Mouse (Mus musculus) liver, adult 2 months (tissue): ENCODE measurements around the gene Zmym4. TPM values are rescaled to one million over a fixed set of nuclear protein-coding genes. Genes with fewer than 3 reads are reported as not detected.
A peak's percentile ranks its signal among the peaks of the same experiment; 100 is the strongest.
"Not testable (repeated sequence)": the region's sequence is repeated elsewhere in the genome, so short reads cannot be mapped to it uniquely, and the experiment has no call there.

Source experiments
- DNase-seq: peaks from one replicate; pipeline ENCODE4 v3.0.0-alpha.2; 2011; ENCODE audit warnings: low read depth, low spot score; ENCODE audit errors: extremely low read depth
- H3K27ac ChIP-seq: fragments of 200-500 bp; replicated peaks from 2 replicates; pipeline ENCODE4 v1.5.1; 2012; ENCODE audit warnings: low read depth, mild to moderate bottlenecking, control low read depth, inconsistent platforms, low read length; ENCODE audit not compliant: insufficient read depth
- H3K27me3 ChIP-seq: fragments of 200-500 bp; 2 replicates; pipeline ENCODE4 v1.6.1; 2012; ENCODE audit warnings: mild to moderate bottlenecking, moderate library complexity, low read length, inconsistent platforms; ENCODE audit not compliant: control insufficient read depth, insufficient read depth
- H3K36me3 ChIP-seq: fragments of 200-500 bp; 2 replicates; pipeline ENCODE4 v1.6.1; 2012; ENCODE audit warnings: low read length, inconsistent platforms; ENCODE audit not compliant: control insufficient read depth, insufficient read depth
- H3K4me1 ChIP-seq: fragments of 200-500 bp; 2 replicates; pipeline ENCODE4 v1.6.1; 2011; ENCODE audit warnings: low read length; ENCODE audit not compliant: control insufficient read depth, insufficient read depth
- H3K4me3 ChIP-seq: fragments of 200-500 bp; 2 replicates; pipeline ENCODE4 v1.5.1; 2011; ENCODE audit warnings: low read depth, mild to moderate bottlenecking, control low read depth, low read length, moderate library complexity; ENCODE audit not compliant: insufficient read depth
- H3K79me2 ChIP-seq: fragments of 200-500 bp; 2 replicates; pipeline ENCODE4 v1.6.1; 2012; ENCODE audit warnings: inconsistent platforms, mild to moderate bottlenecking, low read length, moderate library complexity; ENCODE audit not compliant: control insufficient read depth, insufficient read depth
- H3K9ac ChIP-seq: fragments of 200-500 bp; 2 replicates; pipeline ENCODE4 v1.6.1; 2012; ENCODE audit warnings: low read depth, mild to moderate bottlenecking, control low read depth, inconsistent platforms, low read length
- CTCF ChIP-seq: fragments of 200-500 bp; IDR thresholded peaks from 2 replicates; pipeline ENCODE4 v1.5.1; 2011; ENCODE audit warnings: low read depth, low read length, control low read depth
- POLR2A ChIP-seq: fragments of 200-500 bp; IDR thresholded peaks from 2 replicates; pipeline ENCODE4 v1.6.1; 2011; ENCODE audit warnings: low read length, control low read depth; ENCODE audit not compliant: insufficient read depth; ENCODE audit errors: extremely low read depth
- WGBS: fragments of 180-500 bp; shearing (Covaris S2); methylation state at CpG from one replicate; pipeline ENCODE4 v1.1.7; 2018; 5-methylcytosine and 5-hydroxymethylcytosine counted together
- polyA plus RNA-seq: library from polyadenylated mRNA; depleted of rRNA; stranded (reverse); fragments of >200 nt; gene quantifications from 2 replicates; pipeline ENCODE4 v1.2.3, GENCODE M21; 2012
- total RNA-seq: library from RNA; depleted of rRNA; stranded (reverse); fragments of >200 nt; gene quantifications from 2 replicates; pipeline ENCODE4 v1.2.3, GENCODE M21; 2014

Zmym4 gene
- total and polyA plus RNA-seq, 2 experiments = 1.7 to 10.0 TPM

DNA sequence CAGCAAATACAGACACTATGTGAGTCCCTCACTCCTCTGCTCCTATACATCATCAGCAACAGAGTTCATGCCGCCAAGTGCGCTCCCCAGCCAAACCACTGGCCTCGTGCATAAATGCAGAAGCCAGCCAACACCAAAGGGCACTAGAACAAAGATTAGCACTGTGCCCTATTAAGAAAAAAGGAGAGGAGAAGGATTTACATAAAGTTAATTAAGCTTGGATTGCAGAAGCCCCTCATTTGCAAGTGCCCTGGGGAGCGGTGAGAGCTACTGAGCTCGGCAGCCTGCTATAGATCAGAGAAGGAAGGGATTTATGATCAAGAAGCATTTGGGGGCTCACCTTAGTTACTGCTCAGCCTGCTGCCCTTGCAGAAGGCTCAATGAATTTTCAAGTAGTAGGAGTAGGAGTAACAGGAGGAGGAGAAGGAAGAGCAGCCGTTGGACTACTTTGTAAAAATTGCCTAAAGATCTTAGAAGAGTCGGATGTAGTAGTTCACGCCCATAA lies 32.7 kb upstream of the Zmym4 start:
- Histone ChIP-seq H3K9ac (no peak overlapping the region), H3K36me3 (no peaks in the 10 kb centered on the region), H3K27ac (no peak overlapping the region), H3K4me1 (no peaks in the 10 kb centered on the region; the same call in 1 of the 2 replicates), H3K4me3 (no peak overlapping the region), H3K27me3 (no peaks in the 10 kb centered on the region), H3K79me2 (no peaks in the 10 kb centered on the region)
- no peak for DNase-seq
- no peak for TF ChIP-seq CTCF
- TF ChIP-seq POLR2A = no peak
- 76% methylated on average over 8 of the region's 8 CpGs for WGBS

DNA sequence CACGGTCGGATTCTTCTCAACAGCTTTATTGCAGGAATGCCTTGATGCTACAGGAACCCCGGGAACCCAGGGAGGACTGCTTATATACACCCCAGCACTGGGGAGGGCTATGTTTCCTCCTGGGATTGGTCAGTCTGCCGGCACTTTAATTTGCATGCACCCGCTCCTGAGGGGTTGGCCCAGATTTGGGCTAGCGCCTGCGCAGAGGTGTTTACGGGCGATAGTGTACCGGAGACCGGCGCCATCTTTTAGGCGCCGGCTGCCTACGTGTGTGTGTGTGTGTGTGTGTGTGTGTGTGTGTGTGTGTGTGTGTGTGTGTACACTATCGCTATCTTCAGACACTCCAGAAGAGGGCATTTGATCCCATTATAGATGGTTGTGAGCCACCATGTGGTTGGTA lies 31.4 kb upstream of the Zmym4 start:
- not testable (repeated sequence) for H3K27ac ChIP-seq, DNase-seq, H3K27me3 ChIP-seq

DNA sequence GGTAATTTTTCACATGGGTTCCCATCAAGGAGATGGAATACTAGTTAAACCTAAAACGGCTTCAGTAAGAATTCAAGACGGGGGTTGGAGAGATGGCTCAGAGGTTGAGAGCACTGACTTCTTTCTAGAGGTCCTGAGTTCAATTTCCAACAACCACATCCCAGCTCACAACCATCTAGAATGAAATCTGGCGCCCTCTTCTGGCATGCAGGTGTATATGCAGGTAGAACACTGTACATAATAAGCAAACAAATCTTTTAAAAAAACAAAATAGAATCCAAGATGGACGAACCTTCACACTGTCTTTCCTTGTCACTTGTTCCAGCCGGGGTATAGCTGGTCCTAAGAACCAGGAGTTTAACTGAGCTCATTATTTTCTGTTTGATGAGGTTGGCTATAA lies 24.4 kb upstream of the Zmym4 start:
- Histone ChIP-seq H3K4me3 (no peak overlapping the region), H3K4me1 (peaks cover 3% of the 10 kb centered on the region; the same call in 1 of the 2 replicates), H3K79me2 (no peaks in the 10 kb centered on the region), H3K9ac (no peak overlapping the region), H3K36me3 (no peaks in the 10 kb centered on the region), H3K27me3 (no peaks in the 10 kb centered on the region), H3K27ac (no peak overlapping the region)
- DNase-seq = peak; percentile 28
- WGBS = 65% methylated on average over 5 of the region's 5 CpGs
- TF ChIP-seq CTCF = peak; percentile 32; the same call in 1 of the 2 replicates
- TF ChIP-seq POLR2A = no peak

More for the DNA sequence above, 31.4 kb upstream of the Zmym4 start:
- WGBS = 97% methylated on average over 16 of the region's 16 CpGs
- not testable (repeated sequence) for H3K36me3 ChIP-seq, H3K9ac ChIP-seq, H3K79me2 ChIP-seq, H3K4me1 ChIP-seq, H3K4me3 ChIP-seq

DNA sequence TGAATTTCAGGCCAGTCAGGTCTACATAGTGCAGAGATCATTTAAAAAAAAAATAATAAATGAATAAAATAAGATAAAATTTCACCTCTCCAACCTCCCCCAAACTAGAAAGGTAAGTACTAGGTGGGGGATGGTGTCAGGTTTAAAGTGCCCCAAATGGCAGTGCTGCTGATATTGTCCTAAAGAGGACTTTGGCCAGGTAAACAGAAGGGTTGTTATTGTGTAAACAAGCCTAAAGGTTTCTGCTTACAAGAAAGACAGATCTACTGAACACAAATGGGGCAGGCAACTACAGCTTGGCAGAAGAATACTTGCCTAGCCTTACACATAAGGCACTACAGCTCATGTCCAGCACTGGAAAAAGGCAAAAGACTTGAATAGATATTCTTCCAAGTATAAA lies 22.6 kb upstream of the Zmym4 start:
- H3K27ac ChIP-seq = no peak overlapping the region
- TF ChIP-seq POLR2A (no peak), CTCF (no peak)

DNA sequence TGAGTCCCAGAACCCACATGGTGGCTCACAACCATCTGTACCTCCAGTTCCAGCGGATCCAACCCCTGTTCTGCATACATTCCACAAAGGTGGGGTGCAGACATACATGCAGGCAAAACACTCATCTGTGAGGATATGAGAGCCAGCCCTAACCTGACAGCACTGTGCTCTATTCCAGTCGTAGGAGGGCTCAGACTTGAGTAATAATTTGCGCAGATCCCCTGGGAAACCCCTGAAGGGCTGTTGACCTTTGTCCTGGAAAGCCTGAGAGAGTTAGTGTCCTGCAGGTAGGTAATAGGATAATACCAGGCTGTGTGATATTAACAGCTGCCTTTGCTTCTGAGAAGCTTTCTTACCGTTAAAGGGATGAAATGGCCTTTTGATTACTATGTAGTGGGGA lies 20.6 kb upstream of the Zmym4 start:
- TF ChIP-seq CTCF = no peak
- TF ChIP-seq POLR2A = no peak
- H3K79me2 ChIP-seq = no peaks in the 10 kb centered on the region
- H3K27ac ChIP-seq = no peak overlapping the region
- no peak overlapping the region for H3K9ac ChIP-seq
- H3K27me3 ChIP-seq = no peaks in the 10 kb centered on the region
- H3K4me3 ChIP-seq = no peak overlapping the region
- DNase-seq = no peak
- H3K4me1 ChIP-seq = peaks cover 3% of the 10 kb centered on the region; the same call in 1 of the 2 replicates
- 48% methylated on average over 4 of the region's 4 CpGs for WGBS
- H3K36me3 ChIP-seq = no peaks in the 10 kb centered on the region

More for the DNA sequence above, 22.6 kb upstream of the Zmym4 start:
- no peak overlapping the region for H3K4me3 ChIP-seq
- H3K9ac ChIP-seq = no peak overlapping the region
- H3K4me1 ChIP-seq = peaks cover 3% of the 10 kb centered on the region; the same call in 1 of the 2 replicates
- H3K79me2 ChIP-seq = no peaks in the 10 kb centered on the region
- H3K27me3 ChIP-seq = no peaks in the 10 kb centered on the region
- H3K36me3 ChIP-seq = no peaks in the 10 kb centered on the region
- DNase-seq = peak; percentile 72

DNA sequence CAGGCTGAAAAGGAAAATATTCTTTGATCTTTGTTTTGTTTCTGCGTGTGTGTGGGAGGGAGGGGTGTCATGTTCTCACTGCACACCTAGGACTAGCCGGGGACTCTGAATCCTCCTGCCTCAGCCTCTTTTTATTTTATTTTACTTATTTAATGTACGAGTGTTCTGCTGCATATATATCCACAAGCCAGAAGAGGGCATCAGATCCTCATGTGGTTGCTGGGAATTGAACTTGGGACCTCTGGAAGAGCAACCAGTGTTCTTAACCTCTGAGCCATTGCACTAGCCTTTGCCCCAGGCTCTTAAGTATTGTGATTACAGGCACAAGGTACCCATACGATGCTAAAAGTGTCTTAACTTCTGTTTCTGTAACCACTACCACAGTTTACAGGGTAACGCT lies 18.8 kb upstream of the Zmym4 start:
- Histone ChIP-seq H3K4me3 (no peak overlapping the region), H3K79me2 (no peaks in the 10 kb centered on the region), H3K27me3 (no peaks in the 10 kb centered on the region), H3K4me1 (peaks cover 3% of the 10 kb centered on the region; the same call in 1 of the 2 replicates), H3K9ac (no peak overlapping the region), H3K27ac (no peak overlapping the region), H3K36me3 (no peaks in the 10 kb centered on the region)
- TF ChIP-seq POLR2A = no peak
- TF ChIP-seq CTCF = no peak
- WGBS = 72% methylated on average over 5 of the region's 5 CpGs
- peak; percentile 34 for DNase-seq

DNA sequence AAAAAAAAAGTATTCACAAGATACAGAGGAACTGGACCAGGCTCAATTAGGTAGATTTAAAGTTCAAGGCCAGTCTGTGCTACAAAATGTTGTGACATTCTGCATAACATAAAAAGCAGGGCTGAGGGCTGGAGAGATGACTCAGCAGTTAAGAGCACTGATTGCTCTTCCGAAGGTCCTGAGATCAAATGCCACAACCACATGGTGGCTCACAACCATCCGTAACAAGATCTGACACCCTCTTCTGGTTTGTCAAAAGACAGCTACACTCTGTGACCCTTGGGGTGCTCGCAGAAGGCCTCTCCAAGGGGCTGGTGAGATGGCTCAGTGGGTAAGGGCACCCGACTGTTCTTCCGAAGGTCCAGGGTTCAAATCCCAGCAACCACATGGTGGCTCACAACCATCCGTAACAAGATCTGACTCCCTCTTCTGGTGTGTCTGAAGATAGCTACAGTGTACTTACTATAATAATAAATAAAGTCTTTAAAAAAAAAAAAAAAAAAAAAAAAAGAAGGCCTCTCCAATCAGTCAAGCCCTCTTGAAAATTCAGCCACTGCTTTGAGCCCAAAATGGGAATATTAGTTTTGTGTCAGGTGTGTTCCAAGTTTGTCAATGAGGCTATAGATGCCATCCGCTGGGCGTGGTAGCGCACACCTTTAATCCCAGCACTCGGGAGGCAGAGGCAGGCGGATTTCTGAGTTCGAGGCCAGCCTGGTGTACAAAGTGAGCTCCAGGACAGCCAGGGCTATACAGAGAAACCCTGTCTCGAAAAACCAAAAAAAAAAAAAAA lies 16.0 kb upstream of the Zmym4 start:
- not testable (repeated sequence) for H3K4me3 ChIP-seq, H3K4me1 ChIP-seq, H3K27ac ChIP-seq, H3K36me3 ChIP-seq, H3K27me3 ChIP-seq, H3K9ac ChIP-seq, H3K79me2 ChIP-seq
- DNase-seq = peak; percentile 55
- WGBS = 83% methylated on average over 13 of the region's 13 CpGs
